Mouse (Mus musculus) spleen, adult 2 months (tissue): ENCODE results near the gene Dnajc9.

Experiments used
- CTCF ChIP-seq: fragments of 200-500 bp; IDR thresholded peaks from 2 replicates; pipeline ENCODE4 v1.5.1; 2011; ENCODE audit warnings: mild to moderate bottlenecking, inconsistent platforms; ENCODE audit not compliant: insufficient read depth, insufficient read length, insufficient replicate concordance; ENCODE audit errors: extremely low read depth
- POLR2A ChIP-seq: fragments of 200-500 bp; IDR thresholded peaks from 2 replicates; pipeline ENCODE4 v1.6.1; 2011; ENCODE audit warnings: low read depth, low read length, inconsistent platforms

DNA sequence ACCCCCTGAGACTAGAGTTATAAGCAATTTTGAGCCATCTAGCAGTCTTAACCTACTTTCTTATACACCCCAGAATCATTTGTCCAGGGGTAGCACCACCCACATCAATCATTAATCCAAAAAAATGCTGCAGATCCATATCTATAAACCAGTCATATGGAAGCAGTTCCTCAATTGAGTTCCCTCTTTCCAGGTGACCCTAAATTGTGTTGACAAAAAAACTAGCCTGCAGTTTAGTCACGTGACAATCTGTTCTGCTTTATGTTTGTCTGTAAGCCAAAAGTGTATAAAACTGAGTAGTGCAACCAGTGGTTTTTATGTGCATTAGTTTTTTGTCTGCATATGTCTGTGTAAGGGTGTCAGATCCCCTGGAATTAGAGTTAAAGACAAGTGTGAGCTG lies 16.9 kb downstream of the Dnajc9 start:
- no peak for TF ChIP-seq POLR2A
- no peak for TF ChIP-seq CTCF
